Mouse (Mus musculus) C2C12 (cell line): Measurements from ENCODE around the gene Phactr2.

Experiments
- CEBPB ChIP-seq: IDR thresholded peaks from one replicate; pipeline ENCODE4 v1.6.1; 2011; ENCODE audit warnings: low read depth, mild to moderate bottlenecking, control low read depth, moderate library complexity
- CTCF ChIP-seq: IDR thresholded peaks from one replicate; pipeline ENCODE4 v1.5.1; 2011; ENCODE audit not compliant: control insufficient read depth, insufficient read depth, insufficient read length
- MYOD1 ChIP-seq: IDR thresholded peaks from one replicate; pipeline ENCODE4 v1.6.1; 2011; ENCODE audit warnings: low read depth; ENCODE audit not compliant: control insufficient read depth, insufficient read length
- MYOG ChIP-seq: IDR thresholded peaks from one replicate; pipeline ENCODE4 v1.6.1; 2011; ENCODE audit not compliant: control insufficient read depth, insufficient read length; ENCODE audit errors: extremely low read depth
- USF1 ChIP-seq: IDR thresholded peaks from one replicate; pipeline ENCODE4 v1.6.1; 2011; ENCODE audit warnings: low read depth, mild to moderate bottlenecking, control low read depth, moderate library complexity

- TF ChIP-seq MYOD1 (no peak), CTCF (no peak), CEBPB (no peak), MYOG (no peak), USF1 (no peak)
Observed at GRCm38 (mm10) chr10:13411056-13411455, 63.2 kb downstream of the Phactr2 start.
